Mouse (Mus musculus) ovary, postnatal 36 days (tissue): ENCODE data around the gene Foxe1.

Source experiments
- DNase-seq: peaks from one replicate; pipeline ENCODE4 v3.0.0; 2022; ENCODE audit warnings: low spot score, mixed read lengths

Foxe1 gene

GRCm38 (mm10) chr4:46347580-46348515, 4.4 kb downstream of the Foxe1 start:
- no peak for DNase-seq

- DNase-seq = no peak
Measured at GRCm38 (mm10) chr4:46348897-46349296, 5.5 kb downstream of the Foxe1 start.

- no peak for DNase-seq
Measured at GRCm38 (mm10) chr4:46349530-46349929, 6.1 kb downstream of the Foxe1 start.

GRCm38 (mm10) chr4:46353045-46353444, 9.6 kb downstream of the Foxe1 start:
- no peak for DNase-seq

GRCm38 (mm10) chr4:46356351-46357133, 13.1 kb downstream of the Foxe1 start:
- peak; percentile 47 for DNase-seq

- DNase-seq = no peak
Measured at GRCm38 (mm10) chr4:46359539-46360253, 16.3 kb downstream of the Foxe1 start.

GRCm38 (mm10) chr4:46361258-46361657, 17.8 kb downstream of the Foxe1 start:
- no peak for DNase-seq

- no peak for DNase-seq
Measured at GRCm38 (mm10) chr4:46364360-46364759, 21.0 kb downstream of the Foxe1 start.

GRCm38 (mm10) chr4:46367487-46367959, 24.1 kb downstream of the Foxe1 start:
- no peak for DNase-seq

GRCm38 (mm10) chr4:46369070-46369469, 25.7 kb downstream of the Foxe1 start:
- DNase-seq = no peak

GRCm38 (mm10) chr4:46370406-46370805, 27.0 kb downstream of the Foxe1 start:
- no peak for DNase-seq

- DNase-seq = peak; percentile 80
Measured at GRCm38 (mm10) chr4:46371030-46371429, 27.6 kb downstream of the Foxe1 start.

GRCm38 (mm10) chr4:46374455-46374854, 31.0 kb downstream of the Foxe1 start:
- DNase-seq = no peak

GRCm38 (mm10) chr4:46374869-46375368, 31.5 kb downstream of the Foxe1 start:
- peak; percentile 78 for DNase-seq

GRCm38 (mm10) chr4:46388556-46388955, 45.1 kb downstream of the Foxe1 start:
- no peak for DNase-seq

- DNase-seq = peak; percentile 93
Measured at GRCm38 (mm10) chr4:46389013-46389611, 45.7 kb downstream of the Foxe1 start, which contains the start of gene Trmo. TSS of gene Trmo (minus strand) at chr4:46389437.

GRCm38 (mm10) chr4:46389612-46390341, 46.4 kb downstream of the Foxe1 start:
- DNase-seq = no peak

- DNase-seq = peak; percentile 68
Measured at GRCm38 (mm10) chr4:46390390-46390970, 47.1 kb downstream of the Foxe1 start.

- no peak for DNase-seq
Measured at GRCm38 (mm10) chr4:46394388-46394787, 51.0 kb downstream of the Foxe1 start.

- DNase-seq = no peak
Measured at GRCm38 (mm10) chr4:46395736-46396135, 52.3 kb downstream of the Foxe1 start.
